Mouse (Mus musculus): ENCODE measurements around the gene Dnmt3a. TPM values are rescaled to one million over a fixed set of nuclear protein-coding genes. Genes with fewer than 3 reads are reported as not detected.
"Not testable (repeated sequence)": the region's sequence is repeated elsewhere in the genome, so short reads cannot be mapped to it uniquely, and the experiment has no call there.

Gene Dnmt3a
- total and polyA plus RNA-seq, 2 experiments from 2014 or later = 72.8 to 91.4 TPM

DNA sequence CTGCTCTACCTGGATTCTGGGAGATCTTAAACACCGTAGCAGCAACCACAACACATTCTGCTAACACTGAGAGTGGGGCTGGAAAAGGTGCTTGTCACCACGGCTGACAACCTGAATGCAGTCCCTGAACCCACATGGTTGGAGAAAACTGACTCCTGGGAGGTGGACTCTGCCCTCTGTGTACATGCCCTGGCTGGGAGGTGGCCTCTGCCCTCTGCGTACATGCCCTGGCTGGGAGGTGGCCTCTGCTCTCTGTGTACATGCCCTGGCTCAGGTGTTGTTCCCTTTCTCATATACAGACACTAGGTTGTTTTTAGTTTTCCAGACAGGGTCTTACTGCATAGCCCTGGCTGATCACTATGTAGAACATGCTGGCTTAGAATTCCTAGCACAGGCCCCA is 113.6 kb downstream of the Dnmt3a start:
- Histone ChIP-seq H3K4me2 (ENCODE audit: low read depth) (no peak overlapping the region), H3K9ac (no peak overlapping the region), H3K9me3 (ENCODE audit: low read length) (no peaks in the 10 kb centered on the region), H3K4me1 (ENCODE audit: insufficient read depth) (no peaks in the 10 kb centered on the region; the same call in 1 of the 2 replicates), H3K4me3 (ENCODE audit: low read depth, low read length) (no peak overlapping the region), H3K27me3 (ENCODE audit: insufficient read depth, low read length) (no peaks in the 10 kb centered on the region), H3K27ac (ENCODE audit: low read depth, low read length) (no peak overlapping the region), H3K36me3 (ENCODE audit: insufficient read depth) (0 out of 2 replicates have a peak, but pooled peaks cover 5% of the 10 kb centered on the region)
- DNase-seq (no peak), ATAC-seq (no peak)
- 82% methylated on average over 3 of the region's 3 CpGs for WGBS
- TF ChIP-seq CTCF (IDR thresholded peaks at IDR 0.05; ENCODE audit: low read depth) = no peak

DNA sequence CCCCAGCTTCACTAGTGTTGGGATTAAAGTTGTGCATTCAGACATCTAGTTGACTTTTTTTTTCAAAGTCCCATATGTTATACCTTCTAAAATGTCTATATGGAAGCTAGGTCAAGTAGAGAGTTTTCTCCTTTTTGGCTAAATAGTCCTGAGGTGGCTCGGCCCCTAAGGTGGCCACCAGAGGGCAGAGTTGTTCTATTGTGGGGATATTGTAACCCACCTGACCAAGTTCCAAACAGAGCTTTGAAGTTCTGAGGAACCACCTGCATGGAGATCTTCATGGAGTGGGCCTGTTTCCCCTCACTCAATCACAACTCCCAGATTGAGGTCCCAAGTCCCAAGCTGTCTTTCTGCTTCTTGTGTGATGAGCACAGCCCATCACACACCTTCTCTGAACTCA is 120.3 kb downstream of the Dnmt3a start:
- Histone ChIP-seq H3K4me2 (ENCODE audit: low read depth) (no peak overlapping the region), H3K4me1 (ENCODE audit: insufficient read depth) (no peaks in the 10 kb centered on the region), H3K9me3 (ENCODE audit: low read length) (no peaks in the 10 kb centered on the region), H3K4me3 (ENCODE audit: low read depth, low read length) (no peak overlapping the region), H3K9ac (no peak overlapping the region), H3K27ac (ENCODE audit: low read depth, low read length) (no peak overlapping the region), H3K36me3 (ENCODE audit: insufficient read depth) (no peaks in the 10 kb centered on the region), H3K27me3 (ENCODE audit: insufficient read depth, low read length) (no peaks in the 10 kb centered on the region)
- ATAC-seq = no peak
- peak; percentile 71 for TF ChIP-seq CTCF (IDR thresholded peaks at IDR 0.05; ENCODE audit: low read depth)
- WGBS = 2% methylated on average over 1 of the region's 1 CpGs
- DNase-seq = peak; percentile 58

DNA sequence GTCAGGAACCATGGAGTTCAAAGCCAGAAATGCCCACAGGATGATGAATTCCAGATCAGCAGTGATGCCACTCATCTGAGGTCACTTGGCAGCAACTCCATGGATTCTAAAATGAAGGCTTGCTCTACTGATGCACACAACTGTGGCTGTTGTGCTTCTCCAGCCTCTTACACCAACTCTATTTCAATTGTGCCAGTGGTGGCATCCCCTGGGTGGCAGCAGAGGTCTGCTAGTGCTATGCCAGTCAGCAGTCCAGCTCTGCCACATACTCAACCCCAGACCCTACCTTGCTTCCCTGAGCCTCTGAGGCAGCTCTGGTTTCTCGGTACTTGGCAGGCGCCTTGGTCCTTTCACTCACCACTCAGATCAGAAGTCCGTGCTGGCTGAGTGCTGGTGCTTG is 123.0 kb downstream of the Dnmt3a start:
- Histone ChIP-seq H3K9me3 (ENCODE audit: low read length) (no peaks in the 10 kb centered on the region), H3K4me3 (ENCODE audit: low read depth, low read length) (no peak overlapping the region), H3K36me3 (ENCODE audit: insufficient read depth) (no peaks in the 10 kb centered on the region), H3K4me2 (ENCODE audit: low read depth) (no peak overlapping the region), H3K9ac (no peak overlapping the region), H3K27ac (ENCODE audit: low read depth, low read length) (no peak overlapping the region), H3K4me1 (ENCODE audit: insufficient read depth) (no peaks in the 10 kb centered on the region), H3K27me3 (ENCODE audit: insufficient read depth, low read length) (no peaks in the 10 kb centered on the region)
- DNase-seq = peak; percentile 31
- ATAC-seq = peak; percentile 37; the same call in 1 of the 2 replicates
- TF ChIP-seq CTCF (IDR thresholded peaks at IDR 0.05; ENCODE audit: low read depth) = peak; percentile 63
- WGBS = 79% methylated on average over 3 of the region's 3 CpGs

DNA sequence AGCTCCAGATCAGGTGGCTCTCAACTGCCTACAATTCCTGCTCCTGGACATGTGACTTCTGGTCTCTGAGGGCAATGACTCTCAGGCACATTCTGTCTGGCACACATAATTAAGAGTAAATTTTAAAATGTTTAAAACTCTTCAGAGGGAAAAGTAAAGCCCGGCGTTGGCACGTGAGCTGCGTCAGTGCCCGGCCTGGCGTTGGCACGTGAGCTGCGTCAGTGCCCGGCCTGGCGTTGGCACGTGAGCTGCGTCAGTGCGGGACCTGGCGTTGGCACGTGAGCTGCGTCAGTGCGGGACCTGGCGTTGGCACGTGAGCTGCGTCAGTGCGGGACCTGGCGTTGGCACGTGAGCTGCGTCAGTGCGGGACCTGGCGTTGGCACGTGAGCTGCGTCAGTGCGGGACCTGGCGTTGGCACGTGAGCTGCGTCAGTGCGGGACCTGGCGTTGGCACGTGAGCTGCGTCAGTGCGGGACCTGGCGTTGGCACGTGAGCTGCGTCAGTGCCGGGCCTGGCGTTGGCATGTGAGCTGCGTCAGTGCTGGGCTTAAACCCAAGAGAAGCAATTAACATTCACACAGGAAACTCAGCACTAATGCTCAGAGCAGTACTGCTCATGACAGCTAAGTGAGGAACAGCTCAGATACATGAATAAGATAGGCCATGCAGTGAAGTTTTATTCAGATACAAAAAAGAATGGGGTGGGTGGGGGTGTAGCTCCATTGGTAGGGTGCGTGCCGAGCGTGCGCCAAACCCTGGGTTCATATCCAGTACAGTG is 124.5 kb downstream of the Dnmt3a start:
- not testable (repeated sequence) for H3K27ac ChIP-seq (ENCODE audit: low read depth, low read length)
- peak; percentile 93 for ATAC-seq
- 65% methylated on average over 30 of the region's 47 CpGs for WGBS

DNA sequence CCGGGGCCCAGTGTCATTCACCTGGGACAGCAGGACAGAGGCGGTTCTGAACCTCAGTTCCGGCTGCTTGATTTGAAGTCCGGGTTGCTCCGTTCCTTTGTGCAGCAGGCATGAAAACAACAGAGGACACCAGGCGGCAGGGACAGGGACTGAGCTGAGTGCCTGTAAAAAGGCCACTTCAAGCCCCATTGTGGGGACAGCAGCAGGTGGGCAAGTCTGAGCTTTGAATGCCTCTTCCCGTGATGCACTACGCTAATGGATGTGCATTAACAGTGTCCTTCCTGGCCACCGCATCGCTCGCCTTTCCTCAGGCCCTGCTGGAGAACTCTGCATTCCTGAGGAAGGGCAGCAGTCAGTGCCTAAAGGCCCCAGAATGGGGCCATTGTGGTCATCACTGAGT is 136.2 kb downstream of the Dnmt3a start:
- H3K4me2 ChIP-seq (ENCODE audit: low read depth) = no peak overlapping the region
- 13% methylated on average over 11 of the region's 11 CpGs for WGBS
- TF ChIP-seq CTCF (IDR thresholded peaks at IDR 0.05; ENCODE audit: low read depth) = no peak
- no peaks in the 10 kb centered on the region for H3K36me3 ChIP-seq (ENCODE audit: insufficient read depth)
- H3K4me3 ChIP-seq (ENCODE audit: low read depth, low read length) = no peak overlapping the region
- no peaks in the 10 kb centered on the region for H3K9me3 ChIP-seq (ENCODE audit: low read length)
- H3K27me3 ChIP-seq (ENCODE audit: insufficient read depth, low read length) = no peaks in the 10 kb centered on the region
- ATAC-seq (no peak), DNase-seq (no peak)
- H3K9ac ChIP-seq = no peak overlapping the region
- no peaks in the 10 kb centered on the region for H3K4me1 ChIP-seq (ENCODE audit: insufficient read depth)
- no peak overlapping the region for H3K27ac ChIP-seq (ENCODE audit: low read depth, low read length)

More for the DNA sequence above, 124.5 kb downstream of the Dnmt3a start:
- DNase-seq = peak; percentile 76
- H3K36me3 ChIP-seq (ENCODE audit: insufficient read depth); H3K4me3 ChIP-seq (ENCODE audit: low read depth, low read length); H3K4me1 ChIP-seq (ENCODE audit: insufficient read depth); H3K27me3 ChIP-seq (ENCODE audit: insufficient read depth, low read length); H3K9me3 ChIP-seq (ENCODE audit: low read length): not testable (repeated sequence)
- H3K4me2 ChIP-seq (ENCODE audit: low read depth) = peak overlapping the region; percentile 29
- H3K9ac ChIP-seq = 0 out of 2 replicates have a peak overlapping the region, but pooled peaks have one; percentile 3

DNA sequence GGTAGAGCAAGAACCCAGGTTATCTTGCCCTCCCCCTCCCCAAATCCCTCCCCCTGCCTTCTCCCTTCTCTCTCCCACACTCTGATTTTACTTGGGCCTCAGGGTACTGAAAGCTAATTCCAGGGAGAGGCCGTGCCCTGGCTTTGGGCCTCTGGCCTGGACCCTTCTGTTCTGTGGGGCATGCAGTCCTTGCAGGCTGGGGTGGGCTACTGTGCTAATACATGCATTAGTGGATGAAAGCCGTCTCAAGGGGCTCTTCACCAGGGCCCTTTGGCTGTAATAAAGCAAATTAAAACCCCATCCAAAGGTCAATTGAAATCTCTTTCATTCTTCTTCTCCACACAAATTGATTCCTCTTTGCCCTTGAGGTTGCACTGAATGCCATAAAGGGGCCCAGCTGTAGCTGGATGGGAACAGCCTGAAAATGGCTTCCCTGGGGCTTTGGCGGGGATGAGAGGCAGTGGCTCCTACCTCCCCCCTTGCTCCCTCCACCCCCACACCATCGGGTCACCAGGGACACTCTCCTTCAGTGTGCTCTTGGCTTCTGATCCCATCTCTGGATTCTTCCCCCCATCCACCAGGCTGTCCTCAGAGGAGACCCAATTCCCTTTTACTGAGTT is 138.8 kb downstream of the Dnmt3a start:
- Histone ChIP-seq H3K4me2 (ENCODE audit: low read depth) (no peak overlapping the region), H3K9ac (no peak overlapping the region), H3K27me3 (ENCODE audit: insufficient read depth, low read length) (no peaks in the 10 kb centered on the region), H3K4me1 (ENCODE audit: insufficient read depth) (no peaks in the 10 kb centered on the region), H3K27ac (ENCODE audit: low read depth, low read length) (no peak overlapping the region), H3K36me3 (ENCODE audit: insufficient read depth) (no peaks in the 10 kb centered on the region), H3K9me3 (ENCODE audit: low read length) (no peaks in the 10 kb centered on the region), H3K4me3 (ENCODE audit: low read depth, low read length) (no peak overlapping the region)
- 40% methylated on average over 4 of the region's 4 CpGs for WGBS
- DNase-seq (no peak), ATAC-seq (no peak)
- TF ChIP-seq CTCF (IDR thresholded peaks at IDR 0.05; ENCODE audit: low read depth) = no peak

DNA sequence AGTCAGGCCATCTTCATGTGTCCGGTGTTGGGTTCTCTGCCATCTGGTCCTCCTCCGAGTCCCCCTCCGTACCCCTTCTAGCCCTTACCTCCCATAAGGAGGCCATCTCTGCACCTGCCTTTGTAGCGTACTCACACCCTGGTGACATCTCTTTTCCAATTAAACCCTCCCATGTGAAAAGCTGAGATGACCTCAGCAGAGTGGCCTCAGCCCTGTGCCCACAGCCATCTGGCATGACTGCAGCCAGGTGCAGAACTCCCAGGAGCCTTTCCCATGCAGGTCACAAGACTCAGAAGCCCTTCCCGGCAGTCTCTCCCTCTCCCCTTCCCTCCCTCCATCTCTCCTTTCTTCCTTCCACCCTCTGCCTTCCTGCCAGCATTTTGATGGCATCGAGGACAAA is 141.7 kb downstream of the Dnmt3a start:
- H3K4me2 ChIP-seq (ENCODE audit: low read depth) = no peak overlapping the region
- H3K27ac ChIP-seq (ENCODE audit: low read depth, low read length) = no peak overlapping the region
- 61% methylated on average over 6 of the region's 6 CpGs for WGBS
- H3K27me3 ChIP-seq (ENCODE audit: insufficient read depth, low read length) = no peaks in the 10 kb centered on the region
- H3K9me3 ChIP-seq (ENCODE audit: low read length) = no peaks in the 10 kb centered on the region
- TF ChIP-seq CTCF (IDR thresholded peaks at IDR 0.05; ENCODE audit: low read depth) = no peak
- H3K4me1 ChIP-seq (ENCODE audit: insufficient read depth) = no peaks in the 10 kb centered on the region
- DNase-seq (no peak), ATAC-seq (no peak)
- H3K36me3 ChIP-seq (ENCODE audit: insufficient read depth) = no peaks in the 10 kb centered on the region
- no peak overlapping the region for H3K9ac ChIP-seq
- no peak overlapping the region for H3K4me3 ChIP-seq (ENCODE audit: low read depth, low read length)
